Mouse (Mus musculus): ENCODE measurements around the gene Nipa1.

The Nipa1 gene

GRCm38 (mm10) chr7:55935025-55935424 lies 84.7 kb downstream of the Nipa1 start:
- DNase-seq (ENCODE audit: low read depth, low spot score) = no peak

- DNase-seq (ENCODE audit: low read depth, low spot score) = no peak
Measured at GRCm38 (mm10) chr7:55928649-55929048, 91.1 kb downstream of the Nipa1 start.

All from R1 (cell line).